Mouse (Mus musculus) ovary, adult 18-20 months (tissue): ENCODE results near the gene Vmn2r-ps159.
"Not testable (repeated sequence)": the region's sequence is repeated elsewhere in the genome, so short reads cannot be mapped to it uniquely, and the experiment has no call there.

Experiments
- DNase-seq: peaks from one replicate; pipeline ENCODE4 v3.0.0; 2022; ENCODE audit warnings: low spot score, mixed read lengths

Gene Vmn2r-ps159

DNA sequence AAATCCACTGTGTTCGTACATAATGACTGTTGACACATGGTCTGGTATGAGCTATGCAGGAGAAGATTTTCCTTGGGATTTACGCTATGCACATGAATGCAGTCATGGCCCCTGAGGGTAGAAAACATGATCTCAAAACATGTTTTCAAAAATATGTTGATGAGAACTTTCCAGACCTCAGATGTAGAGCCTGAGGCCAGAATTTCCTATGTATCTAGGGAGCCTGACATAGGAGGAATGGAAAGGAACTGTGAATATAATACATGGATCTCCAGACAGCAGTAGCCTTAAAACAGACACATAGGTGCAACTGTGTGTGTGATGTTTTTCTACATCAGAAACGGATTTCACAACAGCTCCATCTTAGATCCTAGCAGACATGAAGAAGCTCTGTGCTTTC, at the start of gene Vmn2r-ps159:
Gene Vmn2r-ps159, plus strand, starts transcription at position 301 of the 400 bp plus-strand sequence.
- DNase-seq, result not testable (repeated sequence)

GRCm38 (mm10) chr4:156341601-156342504, 10.9 kb downstream of the Vmn2r-ps159 start:
- not testable (repeated sequence) for DNase-seq

DNA sequence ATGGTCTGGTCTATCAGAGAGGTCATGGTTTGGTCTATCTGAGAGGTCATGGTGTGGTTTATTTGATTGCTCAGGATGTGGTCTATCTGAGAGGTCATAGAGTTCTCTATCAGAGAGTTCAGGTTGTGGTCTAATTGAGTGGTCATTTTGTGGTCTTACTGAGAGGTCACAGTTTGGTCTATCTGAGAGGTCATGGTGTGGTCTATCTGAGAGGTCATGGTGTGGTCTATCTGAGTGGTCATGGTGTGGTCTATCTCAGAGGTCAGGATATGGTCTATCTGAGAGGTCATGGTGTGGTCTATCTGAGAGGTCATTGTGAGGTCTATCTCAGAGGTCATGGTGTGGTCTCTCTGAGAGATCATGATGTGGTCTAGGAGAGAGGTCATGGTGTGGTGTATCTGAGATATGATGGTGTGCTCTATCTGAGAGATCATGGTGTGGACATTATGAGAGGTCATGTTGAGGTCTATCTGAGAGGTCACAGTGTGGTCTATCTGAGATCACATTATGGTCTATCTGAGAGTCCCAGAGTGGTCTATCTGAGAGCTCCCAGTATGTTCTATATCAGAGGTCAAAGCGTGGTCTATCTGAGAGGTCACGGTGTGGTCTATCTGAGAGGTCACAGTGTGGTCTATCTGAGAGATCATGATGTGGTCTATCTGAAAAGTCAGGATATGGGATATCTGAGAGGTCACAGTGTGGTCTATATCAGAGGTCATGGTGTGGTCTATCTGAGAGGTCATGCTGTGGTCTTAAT, 11.8 kb downstream of the Vmn2r-ps159 start:
- no peak for DNase-seq

DNA sequence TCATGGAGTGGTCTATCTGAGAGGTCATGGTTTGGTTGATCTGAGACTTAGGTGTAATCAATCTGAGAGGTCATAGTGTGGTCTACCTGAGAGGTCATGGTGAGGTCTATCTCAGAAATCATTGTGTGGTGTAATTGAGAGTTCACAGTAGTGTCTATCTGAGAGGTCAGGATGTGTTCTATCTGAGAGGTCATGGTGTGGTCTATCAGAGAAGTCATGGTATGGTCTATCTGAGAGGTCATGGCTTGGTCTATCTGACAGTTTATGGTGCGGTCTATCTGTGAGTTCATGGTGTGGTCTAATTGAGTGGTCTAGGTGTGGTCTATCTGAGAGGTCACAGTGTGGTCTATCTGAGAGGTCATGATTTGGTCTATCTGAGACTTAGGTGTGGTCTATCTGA, 12.4 kb downstream of the Vmn2r-ps159 start:
- DNase-seq, result no peak

- DNase-seq, result not testable (repeated sequence)
Observed at GRCm38 (mm10) chr4:156356756-156357437, 26.0 kb downstream of the Vmn2r-ps159 start.
